Mouse (Mus musculus): Measurements from ENCODE around the gene a. TPM values are rescaled to one million over a fixed set of nuclear protein-coding genes. Genes with fewer than 3 reads are reported as not detected.

The a gene
- polyA plus RNA-seq, 1 experiment from 2014 or later, result 1.3 TPM

DNA sequence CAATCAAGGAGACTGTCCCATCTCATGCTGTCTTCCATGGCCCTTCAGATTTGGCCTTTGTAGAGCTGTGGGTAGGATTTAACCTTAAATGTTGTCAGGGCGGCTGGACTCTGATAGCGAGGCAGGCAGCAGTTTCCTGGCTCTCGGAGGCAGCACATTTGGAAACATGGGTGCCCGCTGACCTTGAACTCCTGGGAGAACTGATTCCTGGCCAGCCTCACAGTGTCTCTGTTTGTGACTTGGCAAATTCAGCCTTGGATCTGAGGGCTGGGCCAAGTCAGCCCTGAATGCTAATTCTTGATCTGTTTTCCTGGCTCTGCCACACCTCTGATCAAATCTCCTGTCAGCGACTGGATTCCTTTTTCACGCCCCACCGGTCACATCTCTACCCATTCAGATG, 14.7 kb upstream of the a start:
- Histone ChIP-seq H3K4me3 (ENCODE audit: low read depth, low read length) (no peak overlapping the region), H3K36me3 (ENCODE audit: control insufficient read depth, insufficient read depth, low read length) (no peaks in the 10 kb centered on the region), H3K9me3 (ENCODE audit: control insufficient read depth, low read length) (no peaks in the 10 kb centered on the region), H3K27ac (ENCODE audit: low read depth, low read length) (no peak overlapping the region), H3K4me1 (replicated peaks; ENCODE audit: control insufficient read depth, insufficient read depth, low read length) (no peaks in the 10 kb centered on the region), H3K4me2 (replicated peaks; ENCODE audit: low read depth, low read length) (no peak overlapping the region), H3K9ac (ENCODE audit: low read depth, low read length) (no peak overlapping the region), H3K27me3 (ENCODE audit: control insufficient read depth, insufficient read depth, low read length) (no peaks in the 10 kb centered on the region)
- DNase-seq (ENCODE audit: low spot score) (no peak), ATAC-seq (ENCODE audit: low FRiP score) (no peak)
- 80% methylated on average over 7 of the region's 7 CpGs for WGBS

DNA sequence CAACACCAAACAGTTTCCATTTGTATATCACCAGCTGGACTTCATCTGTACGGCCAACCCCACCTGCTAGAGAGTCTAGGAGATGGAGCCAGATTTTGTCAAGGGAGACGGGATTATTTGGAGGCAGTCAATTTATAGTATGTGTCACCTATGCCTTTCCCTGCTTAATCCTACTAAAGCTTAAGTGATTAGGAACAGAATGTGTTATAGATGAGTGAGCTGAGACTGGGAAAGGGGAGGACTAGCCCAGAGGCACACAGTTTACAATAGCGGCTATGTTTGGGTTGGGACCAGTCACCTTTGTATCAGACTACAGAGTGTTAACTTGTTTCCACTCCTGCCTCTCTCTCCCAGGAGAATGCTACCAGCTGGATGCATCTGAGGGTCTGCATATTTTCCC, 11.6 kb upstream of the a start:
- Histone ChIP-seq H3K27me3 (ENCODE audit: control insufficient read depth, insufficient read depth, low read length) (no peaks in the 10 kb centered on the region), H3K4me2 (replicated peaks; ENCODE audit: low read depth, low read length) (no peak overlapping the region), H3K27ac (ENCODE audit: low read depth, low read length) (no peak overlapping the region), H3K9ac (ENCODE audit: low read depth, low read length) (no peak overlapping the region), H3K9me3 (ENCODE audit: control insufficient read depth, low read length) (no peaks in the 10 kb centered on the region), H3K4me1 (replicated peaks; ENCODE audit: control insufficient read depth, insufficient read depth, low read length) (no peaks in the 10 kb centered on the region), H3K4me3 (ENCODE audit: low read depth, low read length) (no peak overlapping the region), H3K36me3 (ENCODE audit: control insufficient read depth, insufficient read depth, low read length) (no peaks in the 10 kb centered on the region)
- DNase-seq (ENCODE audit: low spot score) (no peak), ATAC-seq (ENCODE audit: low FRiP score) (no peak)
- 73% methylated on average over 3 of the region's 3 CpGs for WGBS

DNA sequence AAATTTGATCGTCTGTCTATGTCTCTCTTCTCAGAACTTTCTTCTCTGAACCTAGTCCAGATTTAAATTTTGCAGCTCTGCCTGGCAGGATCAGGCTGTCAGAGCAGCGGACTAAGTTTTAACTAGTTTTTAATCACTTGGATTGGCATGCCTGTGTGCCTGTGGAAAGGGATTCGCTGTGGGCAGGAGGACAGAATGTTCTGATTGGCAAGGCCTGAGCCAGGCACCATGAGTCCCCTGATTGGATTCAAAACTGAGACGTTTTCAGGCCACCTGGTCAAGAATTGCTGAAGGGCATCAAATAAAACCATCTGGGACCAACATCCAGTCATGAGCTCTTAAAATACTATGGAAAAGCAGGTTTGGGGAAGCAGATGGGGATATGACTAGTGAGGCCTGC, 8.8 kb upstream of the a start:
- no peak overlapping the region for H3K4me2 ChIP-seq (replicated peaks; ENCODE audit: low read depth, low read length)
- no peak overlapping the region for H3K27ac ChIP-seq (ENCODE audit: low read depth, low read length)
- H3K9me3 ChIP-seq (ENCODE audit: control insufficient read depth, low read length), result no peaks in the 10 kb centered on the region
- H3K36me3 ChIP-seq (ENCODE audit: control insufficient read depth, insufficient read depth, low read length), result no peaks in the 10 kb centered on the region
- no peaks in the 10 kb centered on the region for H3K27me3 ChIP-seq (ENCODE audit: control insufficient read depth, insufficient read depth, low read length)
- 80% methylated on average over 4 of the region's 4 CpGs for WGBS
- ATAC-seq (ENCODE audit: low FRiP score) (no peak), DNase-seq (ENCODE audit: low spot score) (no peak)
- H3K4me1 ChIP-seq (replicated peaks; ENCODE audit: control insufficient read depth, insufficient read depth, low read length), result no peaks in the 10 kb centered on the region
- H3K4me3 ChIP-seq (ENCODE audit: low read depth, low read length), result no peak overlapping the region
- no peak overlapping the region for H3K9ac ChIP-seq (ENCODE audit: low read depth, low read length)

DNA sequence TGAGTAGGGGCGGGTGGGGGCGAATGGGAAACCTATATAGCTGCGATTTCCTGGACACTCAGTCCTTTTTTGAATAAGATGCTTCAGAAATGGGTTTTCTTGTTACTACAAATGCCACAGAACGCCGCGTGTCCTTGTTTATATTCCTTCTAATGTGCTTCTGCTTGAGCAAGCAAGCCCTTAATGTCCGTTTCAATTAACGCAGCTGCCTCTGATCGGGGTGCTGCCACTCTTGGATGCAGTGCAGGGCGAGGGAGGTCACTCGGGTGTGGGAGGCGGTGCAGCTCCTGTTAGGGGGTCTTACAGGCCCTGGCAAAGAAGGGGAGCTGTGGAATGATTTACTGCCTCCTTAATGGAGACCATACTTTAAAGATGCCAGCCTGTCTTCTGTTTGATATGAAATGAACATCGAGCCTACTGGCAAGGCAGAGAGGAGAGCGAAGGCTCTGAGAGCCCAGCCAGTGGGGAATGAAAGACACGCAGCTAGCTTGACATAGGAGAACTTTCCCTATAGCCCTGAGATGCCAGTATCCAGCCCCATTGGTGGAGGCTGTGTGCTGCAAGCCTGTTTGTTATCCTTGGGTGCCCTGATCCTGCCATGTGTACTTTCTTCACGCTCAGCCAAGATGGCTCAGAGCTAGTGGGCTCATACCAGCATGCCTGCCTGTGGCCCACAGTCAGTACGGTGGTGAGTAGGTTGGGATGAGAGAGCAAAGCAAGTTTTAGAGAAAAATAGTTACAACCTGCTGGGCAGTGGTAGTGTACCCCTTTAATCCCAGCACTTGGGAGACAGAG, 8.1 kb upstream of the a start:
- Histone ChIP-seq H3K36me3 (ENCODE audit: control insufficient read depth, insufficient read depth, low read length) (no peaks in the 10 kb centered on the region), H3K9me3 (ENCODE audit: control insufficient read depth, low read length) (no peaks in the 10 kb centered on the region), H3K27ac (ENCODE audit: low read depth, low read length) (no peak overlapping the region), H3K4me1 (replicated peaks; ENCODE audit: control insufficient read depth, insufficient read depth, low read length) (no peaks in the 10 kb centered on the region), H3K9ac (ENCODE audit: low read depth, low read length) (no peak overlapping the region), H3K27me3 (ENCODE audit: control insufficient read depth, insufficient read depth, low read length) (no peaks in the 10 kb centered on the region), H3K4me2 (replicated peaks; ENCODE audit: low read depth, low read length) (no peak overlapping the region), H3K4me3 (ENCODE audit: low read depth, low read length) (no peak overlapping the region)
- no peak for ATAC-seq (ENCODE audit: low FRiP score)
- DNase-seq (ENCODE audit: low spot score), result no peak
- 66% methylated on average over 17 of the region's 17 CpGs for WGBS

DNA sequence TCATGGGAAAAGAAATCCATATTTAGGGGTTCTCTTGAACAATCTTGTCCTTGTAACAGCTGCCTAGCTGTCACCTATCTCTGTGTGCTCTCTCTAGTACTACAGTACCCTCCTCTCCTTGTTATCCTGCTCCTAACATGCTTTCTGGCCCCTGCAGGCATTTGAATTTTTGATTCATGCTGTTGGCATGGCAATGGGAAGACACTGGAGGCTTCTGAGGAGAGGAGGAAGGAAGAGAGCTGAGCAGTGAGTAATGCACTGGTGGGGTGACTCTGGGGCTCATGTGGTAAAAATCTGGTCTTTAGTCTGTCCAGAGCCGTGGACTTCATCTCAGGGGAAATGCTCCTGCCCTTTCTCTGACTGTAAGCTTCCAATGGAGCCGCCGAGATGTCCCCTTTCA, 5.9 kb upstream of the a start:
- Histone ChIP-seq H3K4me3 (ENCODE audit: low read depth, low read length) (no peak overlapping the region), H3K4me1 (replicated peaks; ENCODE audit: control insufficient read depth, insufficient read depth, low read length) (no peaks in the 10 kb centered on the region), H3K27me3 (ENCODE audit: control insufficient read depth, insufficient read depth, low read length) (no peaks in the 10 kb centered on the region), H3K9ac (ENCODE audit: low read depth, low read length) (no peak overlapping the region), H3K9me3 (ENCODE audit: control insufficient read depth, low read length) (no peaks in the 10 kb centered on the region), H3K27ac (ENCODE audit: low read depth, low read length) (no peak overlapping the region), H3K4me2 (replicated peaks; ENCODE audit: low read depth, low read length) (no peak overlapping the region), H3K36me3 (ENCODE audit: control insufficient read depth, insufficient read depth, low read length) (no peaks in the 10 kb centered on the region)
- WGBS, result 78% methylated on average over 3 of the region's 3 CpGs
- ATAC-seq (ENCODE audit: low FRiP score) (no peak), DNase-seq (ENCODE audit: low spot score) (no peak)

DNA sequence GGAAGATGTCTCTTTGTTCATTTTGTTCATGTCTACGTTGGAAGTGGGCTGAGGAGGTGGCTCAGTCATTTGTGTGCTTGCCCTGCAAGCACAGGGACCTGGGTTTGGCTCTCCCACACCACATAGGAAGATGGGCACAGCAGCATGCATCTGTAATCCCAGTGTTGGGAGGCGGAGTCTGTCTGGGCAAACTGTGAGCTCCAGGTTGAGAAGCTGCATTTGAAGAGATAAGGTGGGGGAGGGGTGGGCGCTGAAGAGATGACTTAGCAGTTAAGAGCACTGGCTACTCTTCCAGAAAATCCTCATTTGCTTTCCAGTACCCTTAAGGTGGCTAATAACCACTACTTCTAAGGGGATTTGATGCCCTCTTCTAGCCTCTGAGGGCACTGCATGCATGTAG, 5.0 kb upstream of the a start:
- 53% methylated on average over 3 of the region's 3 CpGs for WGBS
- no peak overlapping the region for H3K4me3 ChIP-seq (ENCODE audit: low read depth, low read length)
- no peaks in the 10 kb centered on the region for H3K4me1 ChIP-seq (replicated peaks; ENCODE audit: control insufficient read depth, insufficient read depth, low read length)
- H3K36me3 ChIP-seq (ENCODE audit: control insufficient read depth, insufficient read depth, low read length), result no peaks in the 10 kb centered on the region
- no peak for ATAC-seq (ENCODE audit: low FRiP score)
- DNase-seq (ENCODE audit: low spot score), result no peak
- H3K4me2 ChIP-seq (replicated peaks; ENCODE audit: low read depth, low read length), result no peak overlapping the region
- H3K27me3 ChIP-seq (ENCODE audit: control insufficient read depth, insufficient read depth, low read length), result no peaks in the 10 kb centered on the region
- H3K9me3 ChIP-seq (ENCODE audit: control insufficient read depth, low read length), result no peaks in the 10 kb centered on the region
- no peak overlapping the region for H3K27ac ChIP-seq (ENCODE audit: low read depth, low read length)
- no peak overlapping the region for H3K9ac ChIP-seq (ENCODE audit: low read depth, low read length)

DNA sequence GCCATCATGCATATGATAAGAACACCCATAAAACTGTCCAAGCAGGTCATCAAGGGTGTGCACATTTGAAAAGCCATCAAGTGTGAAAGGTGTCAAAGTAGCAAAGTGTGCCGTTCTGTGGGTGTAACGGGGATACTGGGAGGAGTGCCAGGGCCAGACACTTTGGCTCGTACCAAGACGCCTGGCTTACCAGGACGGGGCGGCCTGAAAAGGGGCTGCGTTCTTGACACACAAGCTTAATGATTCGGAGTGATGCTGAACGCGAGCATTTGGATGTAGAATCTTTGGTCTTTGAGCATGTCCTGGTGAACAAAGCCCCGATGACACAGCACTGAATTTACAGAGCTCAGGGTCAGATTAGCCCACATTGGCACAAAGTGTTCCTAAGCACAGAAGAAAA, 4.4 kb upstream of the a start:
- no peak overlapping the region for H3K4me3 ChIP-seq (ENCODE audit: low read depth, low read length)
- DNase-seq (ENCODE audit: low spot score) (no peak), ATAC-seq (ENCODE audit: low FRiP score) (no peak)
- H3K9ac ChIP-seq (ENCODE audit: low read depth, low read length), result no peak overlapping the region
- no peak overlapping the region for H3K4me2 ChIP-seq (replicated peaks; ENCODE audit: low read depth, low read length)
- no peaks in the 10 kb centered on the region for H3K9me3 ChIP-seq (ENCODE audit: control insufficient read depth, low read length)
- no peaks in the 10 kb centered on the region for H3K4me1 ChIP-seq (replicated peaks; ENCODE audit: control insufficient read depth, insufficient read depth, low read length)
- no peaks in the 10 kb centered on the region for H3K36me3 ChIP-seq (ENCODE audit: control insufficient read depth, insufficient read depth, low read length)
- H3K27me3 ChIP-seq (ENCODE audit: control insufficient read depth, insufficient read depth, low read length), result no peaks in the 10 kb centered on the region
- WGBS, result 83% methylated on average over 11 of the region's 11 CpGs
- no peak overlapping the region for H3K27ac ChIP-seq (ENCODE audit: low read depth, low read length)

DNA sequence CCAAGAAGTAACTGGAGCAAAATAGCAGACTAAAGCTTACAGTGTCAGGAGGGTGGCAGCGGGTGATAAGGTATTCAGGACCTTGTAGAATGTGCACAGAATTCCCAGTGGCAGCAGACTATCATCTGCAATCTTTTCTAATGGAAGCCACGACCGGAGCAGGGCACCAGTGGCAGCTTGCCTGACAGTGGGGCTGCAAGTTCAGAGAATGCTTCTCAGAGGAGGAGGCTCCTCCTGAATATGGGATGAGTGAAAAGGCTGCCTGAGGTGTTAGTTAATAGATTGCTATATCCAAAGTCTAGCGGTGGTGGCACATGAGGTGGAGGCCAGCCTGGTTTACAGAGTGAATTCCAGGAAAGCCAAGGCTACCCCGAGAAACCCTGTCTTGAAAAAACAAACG, 1.8 kb upstream of the a start:
- no peaks in the 10 kb centered on the region for H3K9me3 ChIP-seq (ENCODE audit: control insufficient read depth, low read length)
- H3K4me2 ChIP-seq (replicated peaks; ENCODE audit: low read depth, low read length), result no peak overlapping the region
- no peak overlapping the region for H3K27ac ChIP-seq (ENCODE audit: low read depth, low read length)
- H3K36me3 ChIP-seq (ENCODE audit: control insufficient read depth, insufficient read depth, low read length), result no peaks in the 10 kb centered on the region
- DNase-seq (ENCODE audit: low spot score), result no peak
- no peak overlapping the region for H3K4me3 ChIP-seq (ENCODE audit: low read depth, low read length)
- no peaks in the 10 kb centered on the region for H3K27me3 ChIP-seq (ENCODE audit: control insufficient read depth, insufficient read depth, low read length)
- H3K9ac ChIP-seq (ENCODE audit: low read depth, low read length), result no peak overlapping the region
- no peak for ATAC-seq (ENCODE audit: low FRiP score)
- peaks cover 6% of the 10 kb centered on the region for H3K4me1 ChIP-seq (replicated peaks; ENCODE audit: control insufficient read depth, insufficient read depth, low read length)
- WGBS, result 71% methylated on average over 6 of the region's 6 CpGs

DNA sequence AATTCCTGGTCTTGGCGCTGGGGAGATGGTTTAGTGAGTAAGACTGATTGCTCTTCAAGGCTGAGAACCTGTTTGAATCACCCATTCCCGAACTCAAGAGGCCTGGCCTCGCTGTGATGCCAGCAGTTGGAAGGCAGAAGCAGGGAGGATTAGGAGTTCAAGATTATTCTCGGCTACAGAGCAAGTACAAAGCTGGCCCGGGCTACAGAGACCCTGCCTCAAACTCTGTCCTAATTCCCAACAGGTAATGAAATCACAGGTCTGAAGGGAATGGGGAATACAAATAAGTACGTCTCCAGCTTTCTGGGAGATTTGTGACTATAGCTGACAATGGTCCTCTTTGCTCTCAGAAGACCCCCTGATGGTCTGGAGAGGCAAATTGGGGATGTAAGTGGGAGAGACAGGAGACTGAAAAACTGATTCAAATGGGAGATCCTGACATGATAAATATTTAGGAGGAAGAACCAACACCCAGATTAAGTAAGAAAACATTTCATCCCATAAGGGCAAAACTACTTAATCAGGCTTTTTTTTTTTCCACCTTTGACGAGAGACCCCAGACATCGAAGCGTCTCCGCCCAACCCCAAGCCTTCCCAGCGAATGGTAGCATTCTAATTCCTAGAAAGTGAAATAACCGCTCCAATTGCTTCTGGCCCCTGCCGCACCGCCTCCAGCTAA, 1.1 kb upstream of the a start:
- peak overlapping the region; percentile 79 for H3K4me3 ChIP-seq (ENCODE audit: low read depth, low read length)
- H3K9ac ChIP-seq (ENCODE audit: low read depth, low read length), result peak overlapping the region; percentile 13; the same call in 1 of the 2 replicates
- H3K4me1 ChIP-seq (replicated peaks; ENCODE audit: control insufficient read depth, insufficient read depth, low read length), result peaks cover 6% of the 10 kb centered on the region
- no peaks in the 10 kb centered on the region for H3K27me3 ChIP-seq (ENCODE audit: control insufficient read depth, insufficient read depth, low read length)
- no peaks in the 10 kb centered on the region for H3K36me3 ChIP-seq (ENCODE audit: control insufficient read depth, insufficient read depth, low read length)
- 6% methylated on average over 14 of the region's 14 CpGs for WGBS
- DNase-seq (ENCODE audit: low spot score) (peak; percentile 10), ATAC-seq (ENCODE audit: low FRiP score) (no peak)
- no peaks in the 10 kb centered on the region for H3K9me3 ChIP-seq (ENCODE audit: control insufficient read depth, low read length)
- peak overlapping the region; percentile 47; the same call in 1 of the 2 replicates for H3K27ac ChIP-seq (ENCODE audit: low read depth, low read length)
- peak overlapping the region; percentile 40 for H3K4me2 ChIP-seq (replicated peaks; ENCODE audit: low read depth, low read length)
